ENCODE assay signal across 19 mouse cellular contexts in genomic region chr12:112867106-112867674, GRCm38 (mm10). TPM values are rescaled to one million over a fixed set of nuclear protein-coding genes. Genes with fewer than 3 reads are reported as not detected.
DNase-seq lines count a peak whose midpoint lies in the region; ATAC-seq and TF ChIP-seq lines count a peak whose summit lies in the region.
"Had no signal": no experiment of that assay in that cellular context is flagged by ENCODE, and none has a peak within 500 bp of the region (broad histone marks: within the 10 kb centered on the region; RNA-seq: fewer than 3 reads in every experiment).

No protein-coding gene starts in this region.

- H3K79me2 ChIP-seq in CH12.LX (replicated peaks; ENCODE audit: control insufficient read depth, extremely low read depth, insufficient read depth, poor library complexity, severe bottlenecking) = no peaks in the 10 kb centered on the region
- H3K79me2 ChIP-seq in myocyte (ENCODE audit: control insufficient read depth, insufficient read depth) = no peaks in the 10 kb centered on the region

- no peak overlapping the region for H3K4me3 ChIP-seq in liver, embryonic 12.5 days
- H3K4me3 ChIP-seq in liver, embryonic 11.5 days (ENCODE audit: low read depth, low read length) = no peak overlapping the region
- H3K4me3 ChIP-seq in CH12.LX (replicated peaks in 1 of 3; ENCODE audit: low read depth in 2 of 3, low read length in 2 of 3, poor library complexity in 1 of 3) = peak overlapping the region in 2 of 3 experiments; percentile 52 to 60
- H3K4me3 ChIP-seq in myocyte = no peak overlapping the region
- H3K4me3 ChIP-seq: erythroblast, embryonic 14.5 days; heart, embryonic 13.5 days; intestine, embryonic 15.5 days; limb, embryonic 13.5 days; midbrain, embryonic 13.5 days had no signal

- no peak overlapping the region for H3K4me2 ChIP-seq in liver, embryonic 12.5 days
- no peak overlapping the region for H3K4me2 ChIP-seq in liver, embryonic 11.5 days
- H3K4me2 ChIP-seq in CH12.LX (ENCODE audit: insufficient read depth, low read depth, poor library complexity, severe bottlenecking) (peak overlapping the region; percentile 73), myocyte (ENCODE audit: low read depth) (peak overlapping the region; percentile 36)
- H3K4me2 ChIP-seq: heart, embryonic 13.5 days; intestine, embryonic 15.5 days; limb, embryonic 13.5 days; midbrain, embryonic 13.5 days had no signal

- H3ac ChIP-seq in myocyte (ENCODE audit: control insufficient read depth, insufficient read length) = no peak overlapping the region

- DNase-seq in liver, embryonic 11.5 days (ENCODE audit: low spot score) = no peak
- peak; percentile 94 for DNase-seq in CH12.LX (ENCODE audit: extremely low read depth)
- DNase-seq in kidney, adult 18-20 months = no peak
- DNase-seq in kidney, adult 11 months = no peak
- DNase-seq: gastrocnemius, postnatal 36 days; layer of hippocampus, adult 9-11 months; lung, adult 2 months; thymus, adult 18-20 months had no signal

- 0 out of 2 replicates have a peak, but pooled peaks have one; percentile 12 for ATAC-seq in liver, embryonic 12.5 days
- ATAC-seq in liver, embryonic 11.5 days (replicated peaks; ENCODE audit: low FRiP score) = no peak
- ATAC-seq in common myeloid progenitor, adult 5-6 weeks (replicated peaks; ENCODE audit: low read depth, poor library complexity, severe bottlenecking) = peak; percentile 57
- ATAC-seq: forebrain, embryonic 14.5 days; intestine, embryonic 15.5 days; midbrain, embryonic 13.5 days had no signal

- H3K27ac ChIP-seq in liver, embryonic 12.5 days = no peak overlapping the region
- no peak overlapping the region for H3K27ac ChIP-seq in liver, embryonic 11.5 days (ENCODE audit: low read depth, low read length)
- peak overlapping the region; percentile 100 for H3K27ac ChIP-seq in CH12.LX (ENCODE audit: insufficient read depth, low read depth)
- H3K27ac ChIP-seq: heart, embryonic 13.5 days; intestine, embryonic 15.5 days; limb, embryonic 13.5 days; midbrain, embryonic 13.5 days had no signal

- H3K36me3 ChIP-seq in liver, embryonic 12.5 days = no peaks in the 10 kb centered on the region
- no peaks in the 10 kb centered on the region for H3K36me3 ChIP-seq in liver, embryonic 11.5 days (ENCODE audit: control insufficient read depth, insufficient read depth, low read length)
- H3K36me3 ChIP-seq in CH12.LX (replicated peaks in 1 of 2; ENCODE audit: control insufficient read depth in 1 of 2, insufficient read depth in 1 of 2, low read length in 1 of 2) (peaks cover 3 to 23% of the 10 kb centered on the region in 2 experiments), myocyte (ENCODE audit: control insufficient read depth, insufficient read depth) (no peaks in the 10 kb centered on the region)
- H3K36me3 ChIP-seq: heart, embryonic 13.5 days; intestine, embryonic 15.5 days; limb, embryonic 13.5 days; midbrain, embryonic 13.5 days had no signal

- no peaks in the 10 kb centered on the region for H3K9me3 ChIP-seq in liver, embryonic 12.5 days (replicated peaks)
- H3K9me3 ChIP-seq in liver, embryonic 11.5 days (ENCODE audit: control insufficient read depth, low read length) = no peaks in the 10 kb centered on the region
- no peaks in the 10 kb centered on the region for H3K9me3 ChIP-seq in CH12.LX (replicated peaks; ENCODE audit: low read length)
- H3K9me3 ChIP-seq: heart, embryonic 13.5 days; intestine, embryonic 15.5 days; limb, embryonic 13.5 days; midbrain, embryonic 13.5 days had no signal

- H3K9ac ChIP-seq in liver, embryonic 12.5 days = no peak overlapping the region
- H3K9ac ChIP-seq in liver, embryonic 11.5 days (ENCODE audit: low read depth, low read length) = no peak overlapping the region
- peak overlapping the region; percentile 51 for H3K9ac ChIP-seq in CH12.LX (ENCODE audit: insufficient read depth, low read depth)
- H3K9ac ChIP-seq: intestine, embryonic 15.5 days; limb, embryonic 13.5 days; midbrain, embryonic 13.5 days had no signal

- TF ChIP-seq RAD21 in CH12.LX (IDR thresholded peaks at IDR 0.05; ENCODE audit: low read depth, low read length) = no peak

- WGBS in liver, embryonic 12.5 days (ENCODE audit: insufficient replicate concordance) = 50% methylated on average over 7 of the region's 7 CpGs
- WGBS in liver, embryonic 11.5 days = 64% methylated on average over 7 of the region's 7 CpGs

- TF ChIP-seq CTCF in CH12.LX (conservative IDR thresholded peaks at IDR 0.05 in 1 of 2, IDR thresholded peaks at IDR 0.05 in 1 of 2; ENCODE audit: low read depth in 2 of 2, low read length in 2 of 2) = no peak

- in situ Hi-C loops in CH12.LX (cut with MboI; ENCODE audit: low pct_ligation_motif_present, low pct_unique_long_range_greater_than_20kb, low sequenced_read_pairs) = no loop called here

- no peak for TF ChIP-seq POLR2A in CH12.LX (IDR thresholded peaks at IDR 0.05; ENCODE audit: low read depth, low read length)
- no peak for TF ChIP-seq POLR2A in myocyte (IDR thresholded peaks at IDR 0.05; ENCODE audit: insufficient read length, low read depth)

- peaks cover 14% of the 10 kb centered on the region for H3K4me1 ChIP-seq in liver, embryonic 12.5 days
- H3K4me1 ChIP-seq in liver, embryonic 11.5 days (replicated peaks; ENCODE audit: control insufficient read depth, insufficient read depth, low read length) = peaks cover 12% of the 10 kb centered on the region
- H3K4me1 ChIP-seq in CH12.LX (ENCODE audit: control insufficient read depth in 1 of 2, insufficient read depth in 2 of 2) = peaks cover 53 to 80% of the 10 kb centered on the region in 2 experiments

- H3K27me3 ChIP-seq in liver, embryonic 12.5 days (replicated peaks) = peaks cover 43% of the 10 kb centered on the region
- peaks cover 13% of the 10 kb centered on the region for H3K27me3 ChIP-seq in liver, embryonic 11.5 days (replicated peaks; ENCODE audit: control insufficient read depth, insufficient read depth, low read length)
- H3K27me3 ChIP-seq in CH12.LX (replicated peaks) (no peaks in the 10 kb centered on the region), myocyte (ENCODE audit: control insufficient read depth, insufficient read depth, insufficient read length) (no peaks in the 10 kb centered on the region)
- H3K27me3 ChIP-seq: intestine, embryonic 15.5 days had no signal

- TF ChIP-seq EP300 in CH12.LX (IDR thresholded peaks at IDR 0.05; ENCODE audit: low read length) = peak; percentile 92

- dilution Hi-C loops in CH12.LX (cut with MboI; ENCODE audit: extremely low pct_ligation_motif_present, extremely low pct_unique_long_range_greater_than_20kb, low sequenced_read_pairs) = no loop called here

TF ChIP-seq in CH12.LX, 34 proteins besides CTCF, POLR2A, EP300 and RAD21 (continues in another document):
- TF ChIP-seq SIN3A (IDR thresholded peaks at IDR 0.05; ENCODE audit: low read length) (peak; percentile 59; the same call in 1 of the 2 replicates), RCOR1 (conservative IDR thresholded peaks at IDR 0.05; ENCODE audit: low read depth, low read length) (peak; percentile 74; the same call in 1 of the 2 replicates), ETS1 (conservative IDR thresholded peaks at IDR 0.05; ENCODE audit: low read depth, low read length) (peak; percentile 80), KAT2A (IDR thresholded peaks at IDR 0.05; ENCODE audit: insufficient replicate concordance, low read length) (0 out of 2 replicates have a peak, but pooled peaks have one; percentile 21), MXI1 (IDR thresholded peaks at IDR 0.05; ENCODE audit: low read depth, low read length) (peak; percentile 35; the same call in 1 of the 2 replicates), ZMIZ1 (IDR thresholded peaks at IDR 0.05; ENCODE audit: low read depth, low read length) (peak; percentile 73), NRF1 (IDR thresholded peaks at IDR 0.05; ENCODE audit: low read depth, low read length) (peak; percentile 23; the same call in 1 of the 2 replicates)

TF ChIP-seq in myocyte, 11 proteins besides CTCF, POLR2A, EP300 and RAD21:
- TF ChIP-seq MYOG (IDR thresholded peaks at IDR 0.05; ENCODE audit: control insufficient read depth in 1 of 3, insufficient read depth in 1 of 3, insufficient read length in 2 of 3, low read depth in 2 of 3) (no peak), CEBPB (IDR thresholded peaks at IDR 0.05; ENCODE audit: insufficient read depth, poor library complexity, severe bottlenecking) (no peak), SRF (IDR thresholded peaks at IDR 0.05; ENCODE audit: control insufficient read depth, insufficient read length, low read depth) (no peak), MYOD1 (IDR thresholded peaks at IDR 0.05; ENCODE audit: control insufficient read depth in 1 of 3, insufficient read length in 2 of 3, low read depth in 2 of 3) (no peak), USF1 (IDR thresholded peaks at IDR 0.05; ENCODE audit: low read depth) (no peak), REST (IDR thresholded peaks at IDR 0.05; ENCODE audit: insufficient read depth, insufficient read length) (no peak), E2F4 (IDR thresholded peaks at IDR 0.05; ENCODE audit: insufficient read depth) (no peak), TCF3 (IDR thresholded peaks at IDR 0.05; ENCODE audit: insufficient read length, low read depth) (no peak), POLR2AphosphoS2 (IDR thresholded peaks at IDR 0.05; ENCODE audit: insufficient read length, low read depth) (no peak)

RNA-seq across cellular contexts. Expression of gene Gpr132, which starts 0.8 kb away (rescaled TPM):
- polyA plus RNA-seq in liver, embryonic 12.5 days (2016; fragmentation: Nextera tagmentation; extraction: Ambion mirVana) = 0.32 and 0.61 TPM in 2 replicates
- 0.53 and 0.62 TPM in 2 replicates for polyA plus RNA-seq in liver, embryonic 11.5 days (2014; fragmentation: Nextera tagmentation; extraction: Ambion mirVana)
- total RNA-seq in CH12.LX (2012; rRNA removed) (31.1 and 44.7 TPM in 2 replicates), CH12.LX (2014; rRNA removed) (19.4 and 24.4 TPM in 2 replicates)
- polyA plus RNA-seq in CH12.LX (2012; ENCODE audit: insufficient read length, low read depth) (50.9 and 62.1 TPM in 2 replicates), myocyte (2012; fragmentation: generic; extraction: Trizol) (0.02 TPM)
- total RNA-seq in common myeloid progenitor, adult 5-6 weeks (2017) = 5.4 and 9.3 TPM in 2 replicates
- polyA plus RNA-seq: forebrain, embryonic 14.5 days; hindbrain, embryonic 11.5 days; midbrain, embryonic 13.5 days; neural tube, embryonic 11.5 days had no signal

RNA-seq across cellular contexts. Expression of gene Cdca4, which starts 38.0 kb away (rescaled TPM):
- 82.0 and 86.0 TPM in 2 replicates for polyA plus RNA-seq in liver, embryonic 12.5 days (2016; fragmentation: Nextera tagmentation; extraction: Ambion mirVana)
- 111 and 125 TPM in 2 replicates for polyA plus RNA-seq in liver, embryonic 11.5 days (2014; fragmentation: Nextera tagmentation; extraction: Ambion mirVana)
- 78.0 and 90.6 TPM in 2 replicates for total RNA-seq in CH12.LX (2012; rRNA removed)
- total RNA-seq in CH12.LX (2014; rRNA removed) = 111 and 128 TPM in 2 replicates
- 68.3 and 78.0 TPM in 2 replicates for polyA plus RNA-seq in CH12.LX (2012; ENCODE audit: insufficient read length, low read depth)
- 59.4 and 64.7 TPM in 2 replicates for total RNA-seq in common myeloid progenitor, adult 5-6 weeks (2017)
- polyA plus RNA-seq in myocyte (2012; fragmentation: generic; extraction: Trizol) = 21.5 TPM

RNA-seq across cellular contexts. Expression of gene Clba1, which starts 58.5 kb away (rescaled TPM):
- polyA plus RNA-seq in liver, embryonic 12.5 days (2016; fragmentation: Nextera tagmentation; extraction: Ambion mirVana) = 1.1 and 1.2 TPM in 2 replicates
- polyA plus RNA-seq in liver, embryonic 11.5 days (2014; fragmentation: Nextera tagmentation; extraction: Ambion mirVana) = 2.2 and 2.5 TPM in 2 replicates
- 3.1 and 3.5 TPM in 2 replicates for total RNA-seq in CH12.LX (2012; rRNA removed)
- total RNA-seq in CH12.LX (2014; rRNA removed) = 2.5 TPM in 2 replicates
- polyA plus RNA-seq in CH12.LX (2012; ENCODE audit: insufficient read length, low read depth) = 3.0 and 3.5 TPM in 2 replicates
- 0.18 TPM in 1 of 2 replicates, not detected in the other for total RNA-seq in common myeloid progenitor, adult 5-6 weeks (2017)
- 9.6 TPM for polyA plus RNA-seq in myocyte (2012; fragmentation: generic; extraction: Trizol)
- polyA plus RNA-seq: erythroblast, embryonic 14.5 days had no signal

Comparison
In these comparisons a context has a peak if more than half of its experiments do, and no peak if none do; other contexts are left out.
1. H3K4me2 ChIP-seq: peak in CH12.LX (single experiment) and myocyte (single experiment); none in liver, embryonic 12.5 days (single experiment) and liver, embryonic 11.5 days (single experiment).
2. H3K4me3 ChIP-seq: peak in CH12.LX (2 of 3); none in liver, embryonic 12.5 days (single experiment), liver, embryonic 11.5 days (single experiment) and myocyte (single experiment).
3. RNA of gene Gpr132, which starts 0.8 kb away (polyA plus RNA-seq): 50.9 to 62.1 TPM in CH12.LX; 0.53 to 0.62 TPM in liver, embryonic 11.5 days, 0.32 to 0.61 TPM in liver, embryonic 12.5 days and 0.02 TPM in myocyte (single experiment); every median in the first group is over 10 times any median in the second.